Mouse (Mus musculus): ENCODE measurements around the gene Slc22a12.

DNA sequence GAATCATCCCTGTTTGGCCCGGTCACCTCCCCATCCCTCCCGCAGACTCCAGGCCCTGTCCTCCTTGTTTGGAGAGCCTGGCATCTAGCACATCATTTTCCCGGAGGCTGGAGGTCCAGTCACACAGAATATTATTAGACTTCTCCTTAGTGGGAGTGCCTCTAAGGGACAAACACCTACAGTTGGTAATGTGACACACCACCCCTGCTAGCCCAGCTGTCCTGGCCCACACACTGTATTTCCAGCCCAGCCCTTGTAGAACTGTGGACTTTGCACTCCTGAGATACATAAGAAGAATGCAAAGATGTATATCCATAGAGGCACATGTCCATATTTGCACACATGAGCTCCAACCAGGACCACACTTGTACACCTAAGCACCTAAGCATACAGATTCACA lies 21.2 kb downstream of the Slc22a12 start:
- no peak for TF ChIP-seq CTCF (IDR thresholded peaks at IDR 0.05; ENCODE audit: low read depth, low read length)
- no peak for TF ChIP-seq POLR2A (IDR thresholded peaks at IDR 0.05; ENCODE audit: extremely low read depth, insufficient read depth, low read length)
